Mouse (Mus musculus): ENCODE data around the gene Mrgprg.

GRCm38 (mm10) chr7:143738194-143738593 lies 28.6 kb downstream of the Mrgprg start:
- TF ChIP-seq CTCF (conservative IDR thresholded peaks at IDR 0.05; ENCODE audit: low read length) (no peak), NANOG (IDR thresholded peaks at IDR 0.05; ENCODE audit: borderline replicate concordance, low read length) (no peak), POU5F1 (IDR thresholded peaks at IDR 0.05; ENCODE audit: borderline replicate concordance, low read length) (no peak)
